Mouse (Mus musculus) G1E (cell line): ENCODE results near the gene Rnf41. TPM values are rescaled to one million over a fixed set of nuclear protein-coding genes. Genes with fewer than 3 reads are reported as not detected.

Source experiments
- ATAC-seq: 2 replicates; pipeline ENCODE4 v1.8.0; 2016; ENCODE audit warnings: mild to moderate bottlenecking; ENCODE audit not compliant: insufficient number of reproducible peaks, poor library complexity, low FRiP score, severe bottlenecking; ENCODE audit errors: extremely low read depth
- DNase-seq: peaks from one replicate; pipeline ENCODE4 v3.0.0; 2012; ENCODE audit warnings: low spot score
- H3K27me3 ChIP-seq: 2 replicates; pipeline ENCODE4 v1.6.1; 2012; ENCODE audit warnings: mild to moderate bottlenecking, low read length, inconsistent platforms; ENCODE audit not compliant: insufficient read depth
- H3K36me3 ChIP-seq: replicated peaks from 2 replicates; pipeline ENCODE3; 2012; ENCODE audit warnings: mild to moderate bottlenecking, inconsistent platforms
- H3K4me1 ChIP-seq: 2 replicates; pipeline ENCODE4 v1.6.1; 2012; ENCODE audit warnings: low read depth, low read length, inconsistent platforms, mixed read lengths; ENCODE audit not compliant: insufficient read depth
- H3K4me3 ChIP-seq: 2 replicates; pipeline ENCODE4 v1.5.1; 2012; ENCODE audit warnings: low read depth, mild to moderate bottlenecking, inconsistent platforms, low read length, moderate library complexity, mixed read lengths
- H3K9me3 ChIP-seq: replicated peaks from 2 replicates; pipeline ENCODE4 v1.6.1; 2012; ENCODE audit warnings: inconsistent platforms
- CTCF ChIP-seq: IDR thresholded peaks from 2 replicates; pipeline ENCODE4 v1.5.1; 2012; ENCODE audit warnings: low read depth, low read length, inconsistent platforms, mixed read lengths
- GATA1 ChIP-seq: IDR thresholded peaks from 2 replicates; pipeline ENCODE4 v1.6.1; 2012; ENCODE audit warnings: borderline replicate concordance, low read length, inconsistent platforms, mixed read lengths
- GATA2 ChIP-seq: IDR thresholded peaks from 2 replicates; pipeline ENCODE4 v1.6.1; 2012; ENCODE audit warnings: low read depth, low read length, inconsistent platforms, borderline replicate concordance
- POLR2AphosphoS5 ChIP-seq: IDR thresholded peaks from 2 replicates; pipeline ENCODE4 v1.6.1; 2012; ENCODE audit warnings: low read depth, low read length, inconsistent platforms; ENCODE audit not compliant: insufficient replicate concordance
- TAL1 ChIP-seq: conservative IDR thresholded peaks from 2 replicates; pipeline ENCODE4 v1.6.1; 2012; ENCODE audit warnings: low read depth, low read length, inconsistent platforms, mixed read lengths
- polyA plus RNA-seq: library from polyadenylated mRNA; stranded (reverse); fragments of >175 nt; gene quantifications from 2 replicates; pipeline ENCODE4 v1.2.3, GENCODE M21; 2012
- total RNA-seq, 2 experiments: library from RNA; stranded (forward) in 1 of 2; stranded (reverse) in 1 of 2; fragments of 200-1000 nt in 1 of 2; fragments of >200 nt in 1 of 2; fragmentation: Nextera tagmentation in 1 of 2; gene quantifications; 2 replicates each; pipeline ENCODE4 v1.2.3; 2014 to 2017

The Rnf41 gene
- total and polyA plus RNA-seq, 3 experiments: 14.6 to 21.7 (median 16.6) TPM

DNA sequence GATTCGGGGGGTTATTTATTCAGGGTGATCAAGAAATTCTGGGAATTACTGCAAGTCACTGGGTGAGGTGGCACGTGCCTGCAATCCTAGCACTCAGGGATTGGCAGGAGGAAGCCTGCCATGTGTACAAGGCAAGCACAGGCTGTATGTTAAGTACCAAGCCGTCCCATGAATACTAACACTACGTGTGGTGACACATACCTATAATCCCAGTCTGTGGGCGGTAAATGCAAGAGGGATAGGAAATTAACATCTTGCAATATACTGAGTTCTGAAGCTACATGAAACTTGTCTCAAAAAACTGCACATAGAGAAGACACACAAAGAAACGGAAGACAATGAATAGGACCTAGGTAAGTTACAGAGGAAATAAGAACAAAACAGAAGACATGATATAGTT is 39.6 kb downstream of the Rnf41 start:
- peaks cover 17% of the 10 kb centered on the region for H3K4me1 ChIP-seq
- ATAC-seq (no peak), DNase-seq (no peak)
- peaks cover 3% of the 10 kb centered on the region; the same call in 1 of the 2 replicates for H3K27me3 ChIP-seq
- H3K9me3 ChIP-seq: no peaks in the 10 kb centered on the region
- TF ChIP-seq GATA2: no peak
- no peaks in the 10 kb centered on the region for H3K36me3 ChIP-seq
- H3K4me3 ChIP-seq: no peak overlapping the region

- Histone ChIP-seq H3K4me1 (peaks cover 36% of the 10 kb centered on the region), H3K27me3 (peaks cover 3% of the 10 kb centered on the region; the same call in 1 of the 2 replicates), H3K9me3 (no peaks in the 10 kb centered on the region), H3K4me3 (no peak overlapping the region), H3K36me3 (no peaks in the 10 kb centered on the region)
- TF ChIP-seq TAL1 (no peak), CTCF (no peak), POLR2AphosphoS5 (no peak), GATA2 (no peak), GATA1 (no peak)
- no peak for ATAC-seq
- DNase-seq: no peak
Observed at GRCm38 (mm10) chr10:128454471-128454870, 43.0 kb downstream of the Rnf41 start.

DNA sequence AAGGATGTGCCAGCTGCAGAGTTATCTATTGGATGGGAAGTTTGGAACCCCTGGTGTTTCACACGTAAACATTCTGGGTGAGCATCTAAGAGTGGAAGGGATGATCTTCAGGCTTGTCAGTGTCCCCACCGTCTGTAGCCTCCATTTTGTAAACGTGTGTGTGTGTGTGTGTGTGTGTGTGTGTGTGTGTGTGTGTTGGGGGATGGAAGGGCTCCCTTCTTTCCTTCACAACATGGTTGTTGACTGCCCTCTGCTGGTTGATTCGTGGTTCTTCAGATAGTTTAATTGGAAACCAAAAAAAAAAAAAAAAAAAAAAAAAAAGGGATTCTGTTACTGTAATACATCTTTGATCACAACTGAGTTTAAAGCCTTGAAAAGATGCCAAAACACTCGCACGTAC is 43.8 kb downstream of the Rnf41 start:
- H3K27me3 ChIP-seq: peaks cover 3% of the 10 kb centered on the region; the same call in 1 of the 2 replicates
- DNase-seq (peak; percentile 40), ATAC-seq (0 out of 2 replicates have a peak, but pooled peaks have one; percentile 22)
- H3K36me3 ChIP-seq: no peaks in the 10 kb centered on the region
- no peak overlapping the region for H3K4me3 ChIP-seq
- peaks cover 43% of the 10 kb centered on the region for H3K4me1 ChIP-seq
- no peak for TF ChIP-seq TAL1
- TF ChIP-seq GATA1: no peak
- TF ChIP-seq POLR2AphosphoS5: no peak
- no peak for TF ChIP-seq CTCF
- no peak for TF ChIP-seq GATA2
- H3K9me3 ChIP-seq: no peaks in the 10 kb centered on the region

GRCm38 (mm10) chr10:128457676-128458075 is 46.2 kb downstream of the Rnf41 start:
- no peak for DNase-seq
- H3K4me3 ChIP-seq: no peak overlapping the region
- H3K27me3 ChIP-seq: peaks cover 3% of the 10 kb centered on the region; the same call in 1 of the 2 replicates
- no peak for ATAC-seq
- H3K4me1 ChIP-seq: peaks cover 53% of the 10 kb centered on the region
- peaks cover 23% of the 10 kb centered on the region for H3K36me3 ChIP-seq
- no peaks in the 10 kb centered on the region for H3K9me3 ChIP-seq
- TF ChIP-seq POLR2AphosphoS5 (no peak), TAL1 (no peak), GATA2 (no peak), GATA1 (no peak), CTCF (no peak)

GRCm38 (mm10) chr10:128458348-128458718 is 46.9 kb downstream of the Rnf41 start:
- Histone ChIP-seq H3K36me3 (peaks cover 29% of the 10 kb centered on the region), H3K4me1 (peaks cover 51% of the 10 kb centered on the region), H3K9me3 (no peaks in the 10 kb centered on the region), H3K4me3 (peak overlapping the region; percentile 87), H3K27me3 (peaks cover 2% of the 10 kb centered on the region; the same call in 1 of the 2 replicates)
- peak; percentile 43 for DNase-seq
- ATAC-seq: peak; percentile 72
- TF ChIP-seq GATA1 (no peak), TAL1 (no peak), CTCF (no peak), GATA2 (no peak), POLR2AphosphoS5 (no peak)

GRCm38 (mm10) chr10:128458719-128459408 is 47.4 kb downstream of the Rnf41 start, which contains the start of gene Smarcc2:
Gene Smarcc2, plus strand, starts transcription at chr10:128459248.
- Histone ChIP-seq H3K9me3 (no peaks in the 10 kb centered on the region), H3K4me3 (peak within 1 kb of the TSS; percentile 87), H3K4me1 (peaks cover 50% of the 10 kb centered on the region), H3K36me3 (peaks cover 35% of the 10 kb centered on the region), H3K27me3 (no peaks in the 10 kb centered on the region)
- ATAC-seq (0 out of 2 replicates have a peak, but pooled peaks have one; percentile 5), DNase-seq (peak; percentile 90)
- TF ChIP-seq TAL1 (no peak), POLR2AphosphoS5 (no peak), GATA2 (no peak), GATA1 (no peak), CTCF (no peak)
